Mouse (Mus musculus): ENCODE results near the gene Rpl18a. TPM values are rescaled to one million over a fixed set of nuclear protein-coding genes. Genes with fewer than 3 reads are reported as not detected.

Gene Rpl18a
- polyA plus RNA-seq, 1 experiment from 2014 or later, result 2,427 TPM

DNA sequence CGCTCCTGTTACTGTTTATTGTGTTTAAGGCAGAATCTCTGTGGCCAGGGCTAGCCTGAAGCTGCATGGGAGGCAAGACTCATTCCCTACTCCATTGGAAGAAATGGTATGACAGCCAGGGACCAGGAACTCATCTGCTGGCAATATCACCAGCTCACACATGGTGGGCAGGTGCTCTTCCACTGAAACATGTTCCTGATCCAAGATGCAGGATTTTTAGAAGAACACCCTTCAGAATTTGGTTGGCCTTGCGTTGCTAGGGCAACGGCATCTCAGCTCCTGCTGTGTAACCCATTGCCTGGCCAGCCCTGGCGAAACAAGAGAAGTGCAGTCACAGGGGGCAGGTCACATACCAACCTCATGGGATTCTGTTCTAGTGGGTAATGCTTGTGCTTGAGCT lies 17.7 kb downstream of the Rpl18a start:
- 53% methylated on average over 4 of the region's 4 CpGs for WGBS
- Histone ChIP-seq H3K4me1 (ENCODE audit: control insufficient read depth, insufficient read depth, low read length) (0 out of 2 replicates have a peak, but pooled peaks cover 2% of the 10 kb centered on the region), H3K9ac (replicated peaks; ENCODE audit: low read depth, low read length) (0 out of 2 replicates have a peak overlapping the region, but pooled peaks have one; percentile 11), H3K36me3 (ENCODE audit: control insufficient read depth, insufficient read depth, low read length) (no peaks in the 10 kb centered on the region), H3K4me3 (ENCODE audit: low read depth, low read length) (no peak overlapping the region), H3K9me3 (ENCODE audit: control insufficient read depth, low read length) (no peaks in the 10 kb centered on the region), H3K27me3 (ENCODE audit: control insufficient read depth, insufficient read depth, low read length) (no peaks in the 10 kb centered on the region), H3K4me2 (ENCODE audit: low read depth, low read length) (no peak overlapping the region), H3K27ac (ENCODE audit: low read depth, low read length) (no peak overlapping the region)
- no peak for ATAC-seq (ENCODE audit: low read depth)

DNA sequence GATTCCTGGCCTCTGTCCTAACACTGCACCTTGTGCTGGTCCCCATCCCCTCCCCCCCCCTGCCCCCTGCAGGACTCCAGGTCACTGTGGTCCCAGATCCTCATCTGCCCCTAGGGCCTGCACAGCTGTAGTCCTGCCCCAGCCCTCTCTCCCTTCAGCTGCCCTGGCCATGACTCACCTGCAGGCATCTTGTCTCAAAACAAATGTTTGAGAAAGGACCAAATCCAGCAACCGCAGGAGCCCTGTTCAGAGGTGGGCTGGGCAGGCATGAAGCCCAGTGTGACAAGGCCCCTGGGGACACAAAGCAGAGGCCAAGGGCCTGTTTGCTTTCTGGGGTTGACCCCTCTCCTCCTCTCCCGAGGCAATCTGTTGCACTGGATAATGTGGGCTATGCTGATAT lies 19.0 kb downstream of the Rpl18a start:
- H3K9me3 ChIP-seq (ENCODE audit: control insufficient read depth, low read length), result no peaks in the 10 kb centered on the region
- no peaks in the 10 kb centered on the region for H3K36me3 ChIP-seq (ENCODE audit: control insufficient read depth, insufficient read depth, low read length)
- no peak overlapping the region for H3K4me3 ChIP-seq (ENCODE audit: low read depth, low read length)
- no peak overlapping the region for H3K27ac ChIP-seq (ENCODE audit: low read depth, low read length)
- 37% methylated on average over 2 of the region's 2 CpGs for WGBS
- no peaks in the 10 kb centered on the region for H3K27me3 ChIP-seq (ENCODE audit: control insufficient read depth, insufficient read depth, low read length)
- ATAC-seq (ENCODE audit: low read depth), result no peak
- H3K4me2 ChIP-seq (ENCODE audit: low read depth, low read length), result no peak overlapping the region
- no peak overlapping the region for H3K9ac ChIP-seq (replicated peaks; ENCODE audit: low read depth, low read length)
- H3K4me1 ChIP-seq (ENCODE audit: control insufficient read depth, insufficient read depth, low read length), result 0 out of 2 replicates have a peak, but pooled peaks cover 2% of the 10 kb centered on the region

DNA sequence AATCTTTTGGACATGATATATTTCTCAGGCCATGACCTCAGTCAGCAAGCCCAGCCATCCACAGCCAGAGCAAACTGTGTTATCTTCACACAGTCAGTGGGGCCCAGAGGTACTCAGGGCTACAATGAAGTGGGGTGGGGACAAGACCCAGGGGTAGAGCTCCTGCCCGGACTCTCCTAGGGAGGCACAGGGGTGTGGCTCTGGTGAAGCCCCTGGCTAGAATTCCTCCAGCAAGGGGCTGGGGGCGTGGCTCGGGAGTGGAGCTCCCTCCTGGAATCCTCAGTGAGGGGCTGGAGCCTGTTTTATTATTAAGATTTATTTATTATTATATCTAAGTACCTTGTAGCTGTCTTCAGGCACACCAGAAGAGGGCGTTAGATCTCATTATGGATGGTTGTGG lies 20.8 kb downstream of the Rpl18a start:
- Histone ChIP-seq H3K4me2 (ENCODE audit: low read depth, low read length) (no peak overlapping the region), H3K27me3 (ENCODE audit: control insufficient read depth, insufficient read depth, low read length) (no peaks in the 10 kb centered on the region), H3K9me3 (ENCODE audit: control insufficient read depth, low read length) (no peaks in the 10 kb centered on the region), H3K27ac (ENCODE audit: low read depth, low read length) (no peak overlapping the region), H3K4me3 (ENCODE audit: low read depth, low read length) (no peak overlapping the region), H3K9ac (replicated peaks; ENCODE audit: low read depth, low read length) (no peak overlapping the region), H3K36me3 (ENCODE audit: control insufficient read depth, insufficient read depth, low read length) (no peaks in the 10 kb centered on the region), H3K4me1 (ENCODE audit: control insufficient read depth, insufficient read depth, low read length) (peaks cover 7% of the 10 kb centered on the region)
- WGBS, result 61% methylated on average over 4 of the region's 4 CpGs
- no peak for ATAC-seq (ENCODE audit: low read depth)

DNA sequence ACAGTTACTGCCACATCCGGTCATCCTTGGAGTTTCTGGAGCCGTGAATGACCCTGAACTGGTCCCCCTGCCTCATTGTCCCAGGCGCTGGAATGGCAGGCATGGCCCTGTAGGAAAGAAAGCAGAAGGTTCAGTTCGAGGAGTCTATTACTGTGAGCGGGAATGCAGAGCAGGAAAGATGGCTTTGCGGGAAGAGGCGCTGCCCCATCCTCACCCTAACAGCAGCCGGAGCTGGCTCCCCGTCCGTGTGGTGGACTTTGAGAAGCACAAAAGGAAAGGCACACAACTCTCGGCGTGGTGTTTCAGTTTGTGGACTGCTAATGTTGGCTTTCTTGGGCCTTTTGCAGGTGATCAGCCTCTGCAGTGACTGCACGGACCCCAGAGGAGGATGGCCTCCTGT lies 22.8 kb downstream of the Rpl18a start:
- no peak for ATAC-seq (ENCODE audit: low read depth)
- Histone ChIP-seq H3K27me3 (ENCODE audit: control insufficient read depth, insufficient read depth, low read length) (no peaks in the 10 kb centered on the region), H3K9ac (replicated peaks; ENCODE audit: low read depth, low read length) (no peak overlapping the region), H3K4me2 (ENCODE audit: low read depth, low read length) (no peak overlapping the region), H3K4me1 (ENCODE audit: control insufficient read depth, insufficient read depth, low read length) (peaks cover 5% of the 10 kb centered on the region), H3K4me3 (ENCODE audit: low read depth, low read length) (no peak overlapping the region), H3K36me3 (ENCODE audit: control insufficient read depth, insufficient read depth, low read length) (no peaks in the 10 kb centered on the region), H3K27ac (ENCODE audit: low read depth, low read length) (no peak overlapping the region), H3K9me3 (ENCODE audit: control insufficient read depth, low read length) (no peaks in the 10 kb centered on the region)
- WGBS, result 95% methylated on average over 13 of the region's 13 CpGs

DNA sequence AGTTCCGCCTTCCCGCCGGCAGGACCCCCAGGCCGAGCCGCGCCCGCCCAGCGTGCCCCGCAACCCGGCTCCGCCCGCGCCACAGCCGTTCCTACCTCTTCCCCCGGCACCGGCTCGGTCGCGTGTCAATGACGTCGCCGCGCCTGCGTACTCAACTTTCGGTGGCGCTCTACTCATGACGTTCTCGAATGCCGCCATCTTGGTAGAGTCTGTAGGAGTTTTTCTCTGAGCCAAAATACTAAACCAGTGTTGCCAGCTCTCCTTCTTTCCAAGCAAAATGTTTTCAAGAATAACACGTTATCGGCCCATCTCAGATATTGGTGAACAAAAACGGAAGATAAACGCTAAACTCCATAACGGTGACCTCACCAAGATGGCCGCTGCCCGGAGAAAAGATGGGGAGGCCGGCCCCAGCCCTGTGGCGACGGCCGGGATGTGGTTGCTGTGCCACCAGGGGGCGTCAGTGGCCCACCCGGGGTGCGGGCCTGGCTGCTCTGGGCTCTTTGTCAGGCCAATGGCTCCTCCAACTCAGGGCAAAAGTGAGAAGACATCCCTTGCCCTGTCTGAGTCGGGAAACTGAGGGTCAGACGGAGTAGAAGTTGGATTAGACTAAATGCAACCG lies 23.7 kb downstream of the Rpl18a start, which contains the start of gene Ccdc124:
Gene Ccdc124 (minus strand): TSS at position 572 of the 622 bp plus-strand sequence.
- Histone ChIP-seq H3K9ac (replicated peaks; ENCODE audit: low read depth, low read length) (peak within 1 kb of the TSS; percentile 75), H3K4me3 (ENCODE audit: low read depth, low read length) (peak within 1 kb of the TSS; percentile 78), H3K27ac (ENCODE audit: low read depth, low read length) (peak within 1 kb of the TSS; percentile 87), H3K9me3 (ENCODE audit: control insufficient read depth, low read length) (no peaks in the 10 kb centered on the region), H3K4me2 (ENCODE audit: low read depth, low read length) (peak within 1 kb of the TSS; percentile 92), H3K27me3 (ENCODE audit: control insufficient read depth, insufficient read depth, low read length) (no peaks in the 10 kb centered on the region), H3K36me3 (ENCODE audit: control insufficient read depth, insufficient read depth, low read length) (no peaks in the 10 kb centered on the region), H3K4me1 (ENCODE audit: control insufficient read depth, insufficient read depth, low read length) (peaks cover 10% of the 10 kb centered on the region)
- ATAC-seq (ENCODE audit: low read depth), result peak; percentile 87
- 1% methylated on average over 46 of the region's 46 CpGs for WGBS

DNA sequence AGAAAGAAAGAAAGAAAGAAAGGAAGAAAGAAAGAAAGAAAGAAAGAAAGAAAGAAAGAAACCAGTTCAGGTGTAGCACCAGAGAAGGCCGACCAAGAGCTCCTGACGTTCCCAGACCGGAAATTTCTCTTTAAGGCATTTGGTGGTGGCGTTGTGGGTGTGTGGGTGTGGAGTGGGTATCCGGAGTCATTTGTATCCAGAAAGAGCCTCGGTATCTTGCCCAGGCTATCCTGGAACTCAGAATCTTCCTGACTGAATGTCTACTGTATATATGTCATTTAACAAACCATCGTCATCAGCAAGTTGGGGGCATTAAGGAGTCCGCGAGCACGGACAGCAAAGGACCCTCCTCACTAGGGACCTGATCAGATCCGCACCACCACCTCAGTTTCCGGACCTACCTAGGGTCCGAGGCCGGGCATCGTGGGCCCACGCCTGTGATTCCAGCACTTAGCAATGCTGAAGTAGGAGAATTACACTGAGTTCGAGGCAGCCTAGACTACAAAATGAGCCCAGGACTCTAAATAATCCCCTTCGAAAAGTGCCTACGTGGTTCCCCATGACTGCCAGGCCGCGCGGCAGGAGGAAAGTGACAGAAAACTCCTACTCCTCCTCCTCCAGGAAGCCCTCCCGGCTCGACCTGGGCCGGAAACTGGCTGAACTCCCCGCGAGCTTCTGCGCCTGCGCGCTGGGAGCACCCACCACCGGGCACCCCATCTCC lies 24.4 kb downstream of the Rpl18a start:
- Histone ChIP-seq H3K9ac (replicated peaks; ENCODE audit: low read depth, low read length) (peak overlapping the region; percentile 75), H3K27ac (ENCODE audit: low read depth, low read length) (peak overlapping the region; percentile 87), H3K9me3 (ENCODE audit: control insufficient read depth, low read length) (no peaks in the 10 kb centered on the region), H3K27me3 (ENCODE audit: control insufficient read depth, insufficient read depth, low read length) (no peaks in the 10 kb centered on the region), H3K36me3 (ENCODE audit: control insufficient read depth, insufficient read depth, low read length) (no peaks in the 10 kb centered on the region), H3K4me2 (ENCODE audit: low read depth, low read length) (peak overlapping the region; percentile 92), H3K4me1 (ENCODE audit: control insufficient read depth, insufficient read depth, low read length) (peaks cover 10% of the 10 kb centered on the region), H3K4me3 (ENCODE audit: low read depth, low read length) (peak overlapping the region; percentile 78)
- 0 out of 2 replicates have a peak, but pooled peaks have one; percentile 3 for ATAC-seq (ENCODE audit: low read depth)
- WGBS, result 5% methylated on average over 31 of the region's 31 CpGs

DNA sequence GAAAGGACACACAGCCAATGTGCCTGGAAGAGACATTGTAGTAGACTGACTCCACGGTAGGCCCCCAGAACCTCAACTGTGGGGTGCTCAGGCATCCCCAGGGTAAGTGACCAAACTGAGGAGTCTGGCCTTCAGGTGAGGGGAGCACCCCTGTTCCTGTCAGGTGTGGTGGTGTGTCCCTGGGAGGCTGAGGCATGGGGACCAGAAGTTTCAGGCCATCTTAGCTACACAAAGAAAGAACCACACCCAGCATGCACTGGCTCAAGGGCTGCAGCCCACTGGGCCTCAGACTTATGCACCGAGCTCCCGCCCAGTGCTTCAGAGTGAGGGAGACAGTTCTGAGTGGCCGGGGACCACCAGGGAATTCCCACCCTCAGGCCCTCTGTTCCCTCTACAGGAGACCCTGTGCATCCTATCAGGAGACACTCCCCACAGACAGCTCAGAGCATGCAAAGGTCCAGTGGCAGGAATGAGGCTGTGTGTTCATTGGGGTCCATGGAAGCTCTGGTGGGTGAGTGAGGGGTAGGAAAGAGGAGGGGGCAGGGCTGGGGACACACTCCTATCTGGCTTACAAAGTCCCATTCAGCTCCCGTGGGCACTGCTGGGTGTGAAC lies 25.9 kb downstream of the Rpl18a start:
- Histone ChIP-seq H3K4me2 (ENCODE audit: low read depth, low read length) (no peak overlapping the region), H3K36me3 (ENCODE audit: control insufficient read depth, insufficient read depth, low read length) (no peaks in the 10 kb centered on the region), H3K4me3 (ENCODE audit: low read depth, low read length) (no peak overlapping the region), H3K27me3 (ENCODE audit: control insufficient read depth, insufficient read depth, low read length) (no peaks in the 10 kb centered on the region), H3K9me3 (ENCODE audit: control insufficient read depth, low read length) (no peaks in the 10 kb centered on the region), H3K9ac (replicated peaks; ENCODE audit: low read depth, low read length) (no peak overlapping the region), H3K4me1 (ENCODE audit: control insufficient read depth, insufficient read depth, low read length) (peaks cover 15% of the 10 kb centered on the region), H3K27ac (ENCODE audit: low read depth, low read length) (no peak overlapping the region)
- WGBS, result 88% methylated on average over 5 of the region's 5 CpGs
- no peak for ATAC-seq (ENCODE audit: low read depth)

DNA sequence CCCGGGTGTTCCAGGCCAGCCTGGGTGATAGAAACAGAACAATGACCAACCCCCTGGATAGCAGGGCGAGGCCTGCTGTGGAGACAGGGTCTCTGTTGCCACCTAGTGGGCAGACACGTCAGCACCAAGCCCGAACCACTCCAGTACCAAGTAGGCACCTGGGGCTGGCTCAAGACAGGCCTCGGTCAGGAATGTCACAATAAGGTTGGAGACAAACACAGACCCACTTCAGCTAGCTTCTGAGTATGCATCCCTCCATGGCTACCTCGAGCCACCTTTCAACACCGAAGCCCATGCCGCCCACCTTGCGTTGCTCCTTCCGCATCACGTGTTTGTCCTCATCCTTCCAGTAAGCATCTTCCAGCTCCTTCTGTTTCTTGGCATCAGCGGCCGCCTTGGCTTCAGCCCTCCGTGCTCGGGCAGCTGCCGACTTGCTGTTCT lies 27.6 kb downstream of the Rpl18a start:
- H3K27ac ChIP-seq (ENCODE audit: low read depth, low read length), result peak overlapping the region; percentile 69
- peak; percentile 12; the same call in 1 of the 2 replicates for ATAC-seq (ENCODE audit: low read depth)
- H3K4me1 ChIP-seq (ENCODE audit: control insufficient read depth, insufficient read depth, low read length), result peaks cover 24% of the 10 kb centered on the region
- WGBS, result 50% methylated on average over 16 of the region's 16 CpGs
- H3K36me3 ChIP-seq (ENCODE audit: control insufficient read depth, insufficient read depth, low read length), result no peaks in the 10 kb centered on the region
- no peaks in the 10 kb centered on the region for H3K9me3 ChIP-seq (ENCODE audit: control insufficient read depth, low read length)
- H3K9ac ChIP-seq (replicated peaks; ENCODE audit: low read depth, low read length), result no peak overlapping the region
- H3K4me3 ChIP-seq (ENCODE audit: low read depth, low read length), result no peak overlapping the region
- H3K27me3 ChIP-seq (ENCODE audit: control insufficient read depth, insufficient read depth, low read length), result no peaks in the 10 kb centered on the region
- H3K4me2 ChIP-seq (ENCODE audit: low read depth, low read length), result no peak overlapping the region

DNA sequence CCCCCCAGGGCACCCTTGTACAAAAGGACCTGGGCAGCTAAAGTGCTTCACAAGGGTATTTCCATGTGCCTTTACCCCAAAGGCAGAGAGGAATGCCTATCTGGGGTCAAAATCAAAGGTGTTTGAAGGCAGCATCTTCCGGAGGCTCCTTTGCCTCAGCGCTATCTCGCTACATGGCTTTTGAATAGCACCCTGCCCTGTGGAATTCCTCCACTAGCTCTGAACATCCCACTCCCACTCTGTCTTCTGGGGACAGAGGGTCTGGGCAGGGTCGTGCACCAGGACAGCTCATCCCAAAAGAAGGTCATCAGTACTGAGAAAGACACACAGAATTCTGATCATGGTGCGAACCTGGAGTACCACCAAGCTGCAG lies 28.0 kb downstream of the Rpl18a start:
- Histone ChIP-seq H3K9ac (replicated peaks; ENCODE audit: low read depth, low read length) (peak overlapping the region; percentile 30; the same call in 1 of the 2 replicates), H3K36me3 (ENCODE audit: control insufficient read depth, insufficient read depth, low read length) (no peaks in the 10 kb centered on the region), H3K4me3 (ENCODE audit: low read depth, low read length) (no peak overlapping the region), H3K9me3 (ENCODE audit: control insufficient read depth, low read length) (no peaks in the 10 kb centered on the region), H3K27me3 (ENCODE audit: control insufficient read depth, insufficient read depth, low read length) (no peaks in the 10 kb centered on the region), H3K4me1 (ENCODE audit: control insufficient read depth, insufficient read depth, low read length) (peaks cover 29% of the 10 kb centered on the region), H3K27ac (ENCODE audit: low read depth, low read length) (peak overlapping the region; percentile 69), H3K4me2 (ENCODE audit: low read depth, low read length) (peak overlapping the region; percentile 23; the same call in 1 of the 2 replicates)
- 53% methylated on average over 5 of the region's 5 CpGs for WGBS
- ATAC-seq (ENCODE audit: low read depth), result no peak

Data from neural tube, embryonic 14.5 days (tissue).